Mouse (Mus musculus): ENCODE data around the gene Tmem91.

- TF ChIP-seq CTCF (IDR thresholded peaks at IDR 0.05; ENCODE audit: borderline replicate concordance, insufficient read depth, low read depth, low read length) (no peak), POLR2A (IDR thresholded peaks at IDR 0.05; ENCODE audit: borderline replicate concordance, insufficient read depth, low read length) (no peak)
Observed at GRCm38 (mm10) chr7:25714581-25714980, 39.6 kb upstream of the Tmem91 start.
